Mouse (Mus musculus) neural tube, embryonic 11.5 days (tissue): ENCODE data around the gene Sgcd. TPM values are rescaled to one million over a fixed set of nuclear protein-coding genes. Genes with fewer than 3 reads are reported as not detected.

Experiments
- ATAC-seq: fragments of 200-750 bp; cut with Nextera tagmentation; 2 replicates; pipeline ENCODE4 v1.8.0; 2017; ENCODE audit warnings: moderate number of reproducible peaks, mild to moderate bottlenecking, moderate TSS enrichment, moderate library complexity; ENCODE audit not compliant: insufficient read depth, low FRiP score, low TSS enrichment
- DNase-seq: peaks from one replicate; pipeline ENCODE4 v3.0.0-alpha.2; 2015; ENCODE audit warnings: low spot score
- H3K27ac ChIP-seq: fragments of 300-500 bp; sonication (generic); 2 replicates; pipeline ENCODE4 v1.5.1; 2014; ENCODE audit warnings: low read depth, mild to moderate bottlenecking, low read length
- H3K27me3 ChIP-seq: fragments of 300-500 bp; sonication (generic); 2 replicates; pipeline ENCODE4 v1.6.1; 2014; ENCODE audit warnings: mild to moderate bottlenecking, low read length, mixed read lengths; ENCODE audit not compliant: control insufficient read depth, insufficient read depth
- H3K36me3 ChIP-seq: fragments of 300-500 bp; sonication (generic); 2 replicates; pipeline ENCODE4 v1.6.1; 2014; ENCODE audit warnings: mild to moderate bottlenecking, low read length, moderate library complexity, mixed read lengths; ENCODE audit not compliant: control insufficient read depth, insufficient read depth
- H3K4me1 ChIP-seq: fragments of 300-500 bp; sonication (generic); 2 replicates; pipeline ENCODE4 v1.6.1; 2014; ENCODE audit warnings: low read length, mixed read lengths; ENCODE audit not compliant: control insufficient read depth, insufficient read depth
- H3K4me2 ChIP-seq: fragments of 300-500 bp; sonication (generic); 2 replicates; pipeline ENCODE4 v1.6.1; 2014; ENCODE audit warnings: low read depth, mild to moderate bottlenecking, moderate library complexity
- H3K4me3 ChIP-seq: fragments of 300-500 bp; sonication (generic); 2 replicates; pipeline ENCODE4 v1.5.1; 2014; ENCODE audit warnings: low read depth, low read length
- H3K9ac ChIP-seq: fragments of 300-500 bp; sonication (generic); 2 replicates; pipeline ENCODE4 v1.6.1; 2014; ENCODE audit warnings: mild to moderate bottlenecking, low read length
- H3K9me3 ChIP-seq: fragments of 300-500 bp; sonication (generic); 2 replicates; pipeline ENCODE4 v1.6.1; 2016; ENCODE audit warnings: low read length; ENCODE audit not compliant: control insufficient read depth
- WGBS: fragments of 180-500 bp; shearing (Covaris S2); extraction: QIAGEN DNeasy Blood & Tissue Kit; methylation state at CpG from one replicate; pipeline ENCODE4 v1.1.7; 2014; 5-methylcytosine and 5-hydroxymethylcytosine counted together
- polyA plus RNA-seq: library from polyadenylated mRNA; unstranded; fragments of >200 nt; fragmentation: Nextera tagmentation; extraction: Ambion mirVana; gene quantifications from 2 replicates; pipeline ENCODE4 v1.2.1, GENCODE M21; 2014

The Sgcd gene
- polyA plus RNA-seq, 1 experiment from 2014 or later = 1.5 TPM

DNA sequence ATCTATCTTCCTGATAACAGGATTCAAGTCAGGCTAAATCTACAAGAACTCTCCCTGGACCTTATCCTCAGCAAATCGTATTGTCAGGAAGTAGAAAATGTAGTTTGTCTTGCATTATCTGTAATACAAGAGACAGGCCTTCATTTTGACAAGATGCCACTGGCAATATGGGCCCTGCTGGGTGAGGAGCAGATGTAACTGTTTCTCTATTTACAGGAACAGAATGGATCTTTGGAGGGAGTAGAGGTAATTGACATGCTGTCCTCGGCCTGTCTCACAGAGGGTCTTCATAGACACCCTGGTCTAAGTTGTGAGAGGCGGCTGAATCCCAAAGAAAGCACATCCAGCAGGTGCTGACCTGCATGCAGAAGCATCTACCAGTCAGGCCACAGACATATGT, 35.5 kb downstream of the Sgcd start:
- H3K9me3 ChIP-seq = no peaks in the 10 kb centered on the region
- 84% methylated on average over 3 of the region's 3 CpGs for WGBS

DNA sequence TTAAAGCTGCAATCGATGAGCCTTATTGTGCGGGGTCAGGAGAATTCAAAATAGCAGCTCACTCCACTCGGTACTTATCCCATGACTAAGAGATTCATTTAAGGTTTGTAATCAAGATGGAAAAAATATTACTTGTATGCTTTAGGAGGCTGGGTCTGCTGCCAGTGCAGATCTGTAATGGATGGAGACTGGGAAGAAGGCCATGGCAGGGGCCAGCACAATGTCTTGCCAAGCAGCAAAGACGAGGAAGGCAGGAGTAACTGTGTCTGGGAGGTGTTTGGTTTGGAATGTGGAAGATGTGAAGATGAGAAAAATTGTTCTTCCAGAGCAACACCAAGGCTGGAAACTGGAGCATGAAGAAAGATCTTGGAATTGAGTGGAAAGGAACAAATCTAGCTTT, 36.4 kb downstream of the Sgcd start:
- 90% methylated on average over 4 of the region's 4 CpGs for WGBS
- no peaks in the 10 kb centered on the region for H3K36me3 ChIP-seq

More for the DNA sequence above, 35.5 kb downstream of the Sgcd start:
- Histone ChIP-seq H3K27ac (no peak overlapping the region), H3K9ac (no peak overlapping the region), H3K4me3 (no peak overlapping the region), H3K4me2 (no peak overlapping the region), H3K27me3 (no peaks in the 10 kb centered on the region), H3K4me1 (no peaks in the 10 kb centered on the region), H3K36me3 (no peaks in the 10 kb centered on the region)
- DNase-seq (no peak), ATAC-seq (no peak)

DNA sequence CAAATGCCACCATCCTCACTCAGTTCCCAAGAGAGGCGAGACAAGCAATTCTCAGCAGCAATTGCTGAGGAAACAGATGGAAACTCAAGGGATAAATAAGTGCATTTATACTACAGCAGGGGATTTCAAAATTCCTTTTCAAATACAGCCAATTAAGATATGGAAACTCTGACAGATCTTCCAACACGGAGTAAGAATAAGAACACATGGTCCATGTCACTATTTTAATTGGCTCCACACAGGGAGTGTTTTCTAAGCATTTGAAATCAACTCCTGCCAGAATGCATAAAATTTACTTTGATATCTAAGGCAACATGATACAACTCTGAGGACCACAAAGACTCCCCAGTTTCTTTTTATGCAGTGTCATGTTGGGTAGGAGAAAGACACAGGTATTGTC, 49.0 kb downstream of the Sgcd start:
- ATAC-seq (no peak), DNase-seq (no peak)
- Histone ChIP-seq H3K36me3 (no peaks in the 10 kb centered on the region), H3K9me3 (no peaks in the 10 kb centered on the region), H3K27me3 (no peaks in the 10 kb centered on the region), H3K4me2 (no peak overlapping the region), H3K27ac (no peak overlapping the region), H3K9ac (no peak overlapping the region), H3K4me1 (no peaks in the 10 kb centered on the region), H3K4me3 (no peak overlapping the region)
- WGBS = 77% methylated on average over 2 of the region's 2 CpGs

More for the DNA sequence above, 36.4 kb downstream of the Sgcd start:
- no peaks in the 10 kb centered on the region for H3K27me3 ChIP-seq
- ATAC-seq (no peak), DNase-seq (no peak)
- no peaks in the 10 kb centered on the region for H3K4me1 ChIP-seq
- H3K9me3 ChIP-seq = no peaks in the 10 kb centered on the region
- H3K27ac ChIP-seq = no peak overlapping the region
- no peak overlapping the region for H3K4me3 ChIP-seq
- H3K4me2 ChIP-seq = no peak overlapping the region
- no peak overlapping the region for H3K9ac ChIP-seq

DNA sequence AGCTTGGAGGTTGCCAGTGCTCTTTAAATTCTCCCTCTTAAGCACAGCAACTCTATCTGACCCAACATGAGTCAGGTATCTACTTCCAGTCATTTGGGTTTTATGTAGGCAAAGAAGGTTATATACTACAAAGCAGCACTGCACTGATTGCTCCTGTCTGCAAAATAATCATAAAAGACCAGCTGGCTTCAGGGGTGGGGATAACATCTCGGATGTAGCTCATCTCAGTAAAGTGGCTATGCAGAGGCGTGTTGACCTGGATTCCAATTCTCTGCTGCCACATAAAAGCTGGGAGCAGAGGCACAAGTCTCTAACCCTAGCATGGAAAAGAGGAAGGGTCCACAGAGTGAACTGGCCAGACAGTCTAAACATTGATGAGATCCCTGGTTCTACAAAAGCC, 71.2 kb downstream of the Sgcd start:
- H3K4me2 ChIP-seq = no peak overlapping the region
- DNase-seq = no peak
- H3K9me3 ChIP-seq = no peaks in the 10 kb centered on the region
- H3K27me3 ChIP-seq = no peaks in the 10 kb centered on the region
- H3K4me1 ChIP-seq = no peaks in the 10 kb centered on the region
- no peak overlapping the region for H3K27ac ChIP-seq
- no peak overlapping the region for H3K9ac ChIP-seq
- H3K4me3 ChIP-seq = no peak overlapping the region
- H3K36me3 ChIP-seq = no peaks in the 10 kb centered on the region
- no peak for ATAC-seq
- 81% methylated on average over 2 of the region's 2 CpGs for WGBS

DNA sequence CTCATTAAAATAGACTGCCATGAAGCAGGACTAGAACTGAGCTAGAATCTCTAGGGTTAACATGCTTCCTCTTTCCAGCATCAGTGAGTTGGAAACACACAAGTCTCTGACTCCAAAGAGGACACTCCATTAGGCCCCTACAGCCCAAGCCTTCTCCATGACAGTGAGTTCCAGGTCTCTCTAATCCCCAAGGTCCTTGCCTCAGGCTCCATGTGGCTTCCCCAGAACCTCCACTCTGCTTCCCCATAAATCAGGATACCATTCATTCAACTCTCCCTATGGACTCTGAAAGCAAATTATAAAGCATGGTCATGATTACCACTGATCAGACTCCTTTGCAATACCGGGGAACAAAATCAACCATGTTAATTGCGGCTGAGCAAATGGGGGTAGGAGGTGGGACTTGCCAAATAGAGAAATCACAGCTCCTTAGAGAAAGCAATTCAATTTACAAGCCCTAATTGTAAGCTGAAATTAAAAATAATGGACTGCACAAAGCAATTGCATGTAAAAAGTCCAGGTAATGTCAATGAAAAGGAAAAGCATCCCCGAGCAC, 97.1 kb downstream of the Sgcd start:
- no peak overlapping the region for H3K9ac ChIP-seq
- no peak for ATAC-seq
- 82% methylated on average over 3 of the region's 3 CpGs for WGBS

DNA sequence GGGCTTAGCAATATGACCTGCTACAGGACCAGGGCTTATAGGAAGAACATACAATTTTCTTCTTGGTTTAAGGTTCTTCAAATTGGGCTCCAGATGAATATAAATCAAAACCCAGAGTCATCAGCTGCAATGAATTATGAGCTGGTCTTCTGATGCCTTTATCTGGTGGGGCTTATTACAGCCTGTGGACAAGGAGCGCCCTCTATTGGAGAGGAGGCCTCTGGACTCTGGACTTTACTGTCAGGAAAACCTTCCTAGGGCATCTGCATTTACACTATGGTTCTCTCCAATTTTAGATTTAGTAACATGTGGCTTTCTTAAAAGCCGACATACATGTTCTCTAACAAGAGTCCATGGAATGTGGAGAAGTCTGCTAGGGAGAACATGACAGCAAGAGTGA, 98.5 kb downstream of the Sgcd start:
- no peak overlapping the region for H3K27ac ChIP-seq
- H3K4me2 ChIP-seq = no peak overlapping the region
- DNase-seq (peak; percentile 19), ATAC-seq (no peak)
- H3K27me3 ChIP-seq = no peaks in the 10 kb centered on the region
- no peaks in the 10 kb centered on the region for H3K4me1 ChIP-seq
- no peak overlapping the region for H3K9ac ChIP-seq
- H3K36me3 ChIP-seq = no peaks in the 10 kb centered on the region
- no peak overlapping the region for H3K4me3 ChIP-seq
- WGBS = 58% methylated on average over 2 of the region's 2 CpGs
- H3K9me3 ChIP-seq = no peaks in the 10 kb centered on the region

More for the DNA sequence above, 97.1 kb downstream of the Sgcd start:
- Histone ChIP-seq H3K27me3 (no peaks in the 10 kb centered on the region), H3K4me2 (no peak overlapping the region), H3K27ac (no peak overlapping the region), H3K4me3 (no peak overlapping the region), H3K9me3 (no peaks in the 10 kb centered on the region), H3K4me1 (no peaks in the 10 kb centered on the region), H3K36me3 (no peaks in the 10 kb centered on the region)
- no peak for DNase-seq

DNA sequence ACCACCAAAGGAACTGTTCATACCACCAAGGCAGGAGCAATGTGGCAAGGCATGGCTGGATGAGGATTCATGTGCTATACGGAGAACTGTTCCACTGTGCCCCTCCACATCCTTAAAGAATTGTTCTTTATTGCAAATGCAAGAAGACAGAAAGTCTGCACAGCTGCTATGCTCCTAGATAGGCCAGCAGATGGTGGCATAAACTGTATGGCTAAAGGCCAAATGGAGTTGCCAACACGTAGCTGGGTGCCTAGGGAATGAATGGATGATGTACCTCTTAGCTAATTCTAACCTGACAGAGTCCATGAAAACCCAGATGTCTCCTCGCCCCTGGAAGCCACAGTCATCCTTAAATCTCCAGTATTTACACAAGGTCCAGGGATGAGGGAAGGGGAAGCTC, 103.5 kb downstream of the Sgcd start:
- no peak overlapping the region for H3K4me3 ChIP-seq
- H3K4me2 ChIP-seq = no peak overlapping the region
- no peak overlapping the region for H3K9ac ChIP-seq
- DNase-seq (no peak), ATAC-seq (no peak)
- H3K27me3 ChIP-seq = no peaks in the 10 kb centered on the region
- WGBS = 71% methylated on average over 3 of the region's 3 CpGs
- H3K9me3 ChIP-seq = no peaks in the 10 kb centered on the region
- H3K36me3 ChIP-seq = no peaks in the 10 kb centered on the region
- no peak overlapping the region for H3K27ac ChIP-seq
- no peaks in the 10 kb centered on the region for H3K4me1 ChIP-seq

DNA sequence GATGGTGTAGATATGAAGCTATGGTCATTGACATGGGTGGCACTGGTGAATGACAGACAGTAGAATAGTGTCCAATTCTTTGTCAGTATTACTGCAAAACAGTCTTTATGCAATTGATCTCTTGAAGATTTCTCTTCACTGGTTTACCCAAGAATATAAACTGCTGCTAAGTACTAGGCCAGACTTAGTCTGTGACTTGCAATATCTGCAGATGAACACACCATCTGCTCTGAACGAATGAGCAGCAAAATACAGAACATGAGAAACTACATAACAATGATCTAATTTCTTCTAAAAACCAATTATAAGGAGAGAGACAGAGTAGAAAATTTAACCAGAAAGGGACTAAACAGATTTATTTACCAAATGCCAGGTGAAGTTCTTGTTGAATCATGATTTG, 105.2 kb downstream of the Sgcd start:
- no peaks in the 10 kb centered on the region for H3K27me3 ChIP-seq
- DNase-seq = no peak

DNA sequence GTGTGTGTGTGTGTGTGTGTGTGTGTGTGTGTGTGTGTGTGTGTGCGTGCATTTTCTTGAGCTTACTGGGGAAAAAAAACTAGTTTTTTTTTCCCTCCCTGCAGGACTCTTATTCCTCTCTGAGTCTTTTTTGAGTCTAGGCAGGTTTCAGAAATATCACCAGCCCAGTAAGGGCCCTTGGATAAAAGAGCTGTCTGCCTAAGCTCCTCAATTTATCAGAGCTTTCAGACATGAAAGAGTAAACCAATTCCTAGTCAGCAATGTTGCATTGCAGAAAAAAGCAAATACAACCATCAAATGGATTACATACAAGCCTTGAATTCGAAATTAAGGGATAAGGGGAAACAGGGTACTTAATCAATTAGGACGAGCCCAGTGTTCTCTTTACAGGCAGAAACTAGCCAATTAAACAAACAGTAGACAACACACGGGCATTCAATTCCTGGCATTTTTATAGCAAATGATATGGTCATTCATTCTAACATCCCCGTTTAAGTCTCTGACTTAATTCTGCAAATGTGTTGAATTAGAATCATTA, 112.1 kb downstream of the Sgcd start:
- no peaks in the 10 kb centered on the region for H3K4me1 ChIP-seq
- H3K4me3 ChIP-seq = no peak overlapping the region
- no peaks in the 10 kb centered on the region for H3K9me3 ChIP-seq
- no peak for DNase-seq
- no peaks in the 10 kb centered on the region for H3K27me3 ChIP-seq
- no peaks in the 10 kb centered on the region for H3K36me3 ChIP-seq
- no peak overlapping the region for H3K4me2 ChIP-seq
- ATAC-seq = peak; percentile 65
- no peak overlapping the region for H3K27ac ChIP-seq
- H3K9ac ChIP-seq = no peak overlapping the region
- 61% methylated on average over 5 of the region's 5 CpGs for WGBS

More for the DNA sequence above, 105.2 kb downstream of the Sgcd start:
- Histone ChIP-seq H3K9ac (no peak overlapping the region), H3K36me3 (no peaks in the 10 kb centered on the region), H3K27ac (no peak overlapping the region), H3K4me1 (no peaks in the 10 kb centered on the region), H3K9me3 (no peaks in the 10 kb centered on the region), H3K4me2 (no peak overlapping the region), H3K4me3 (no peak overlapping the region)
- 87% methylated on average over 1 of the region's 1 CpGs for WGBS
- no peak for ATAC-seq
